Mouse (Mus musculus) erythroblast, embryonic 14.5 days (primary cell): ENCODE measurements around the gene AL607142.1.

ENCODE experiments used
- GATA1 ChIP-seq: IDR thresholded peaks from 2 replicates; pipeline ENCODE4 v1.6.1; 2012; ENCODE audit warnings: low read length, inconsistent platforms, mixed read lengths
- TAL1 ChIP-seq: IDR thresholded peaks from 3 replicates; pipeline ENCODE4 v1.6.1; 2012; ENCODE audit warnings: low read length, inconsistent platforms, mixed read lengths

- TF ChIP-seq GATA1 (no peak), TAL1 (no peak)
Measured at GRCm38 (mm10) chr4:120023221-120023840, 41.5 kb upstream of the AL607142.1 start.
